Mouse (Mus musculus) cortical plate, adult 2 months (tissue): Measurements from ENCODE around the gene St6galnac5.

Experiments used
- CTCF ChIP-seq: fragments of 200-500 bp; IDR thresholded peaks from 2 replicates; pipeline ENCODE4 v1.5.1; 2011; ENCODE audit warnings: mild to moderate bottlenecking, control low read depth, low read length; ENCODE audit not compliant: insufficient read depth; ENCODE audit errors: extremely low read depth
- POLR2A ChIP-seq: fragments of 200-500 bp; IDR thresholded peaks from 2 replicates; pipeline ENCODE4 v1.6.1; 2011; ENCODE audit warnings: mild to moderate bottlenecking, low read length, control low read depth; ENCODE audit not compliant: insufficient read depth; ENCODE audit errors: extremely low read depth

DNA sequence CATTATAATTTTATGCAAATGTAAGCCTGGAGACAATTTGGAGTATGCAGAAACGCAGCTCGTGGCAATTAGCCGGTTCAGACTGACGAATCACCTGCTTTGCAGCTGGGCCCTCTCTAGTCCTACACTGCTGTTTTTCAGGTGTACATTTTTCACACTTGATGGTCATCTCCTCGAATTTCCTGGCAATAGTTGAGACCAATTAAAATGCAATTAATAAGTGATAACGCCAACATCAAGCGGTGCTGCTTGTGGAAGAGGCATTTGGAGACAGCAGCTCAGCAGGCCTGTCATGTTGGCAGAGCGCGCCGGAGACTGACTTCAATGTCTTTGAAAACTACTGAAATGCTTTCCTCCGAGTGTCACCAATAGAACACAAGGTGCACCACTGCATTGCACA lies 42.0 kb upstream of the St6galnac5 start:
- TF ChIP-seq POLR2A (no peak), CTCF (no peak)
